Mouse (Mus musculus): Measurements from ENCODE around the gene Coro1c.

Gene Coro1c

DNA sequence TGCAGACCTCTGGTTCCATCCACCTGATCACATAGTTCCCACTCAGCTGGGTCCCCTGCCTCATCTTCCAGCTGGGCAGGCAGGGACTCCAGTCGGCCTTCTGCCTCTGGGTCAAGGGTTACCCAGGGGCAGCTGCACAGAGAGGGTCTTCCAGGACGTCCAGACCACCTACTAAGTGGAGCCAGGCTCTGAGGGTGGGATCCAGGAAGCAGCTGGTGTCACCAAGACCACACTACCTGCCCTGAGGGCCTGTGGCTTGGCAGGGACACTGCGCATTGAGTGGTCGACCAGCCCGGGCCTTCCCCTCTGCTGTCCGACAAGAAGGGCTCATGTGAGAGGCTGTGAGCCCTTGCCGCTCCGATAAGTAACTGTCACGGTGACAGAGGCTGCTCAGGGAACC lies 100.8 kb downstream of the Coro1c start:
- ATAC-seq (ENCODE audit: insufficient number of reproducible peaks, low FRiP score, low TSS enrichment), result no peak

GRCm38 (mm10) chr5:113806414-113806813 lies 102.1 kb downstream of the Coro1c start:
- ATAC-seq (ENCODE audit: insufficient number of reproducible peaks, low FRiP score, low TSS enrichment), result no peak

DNA sequence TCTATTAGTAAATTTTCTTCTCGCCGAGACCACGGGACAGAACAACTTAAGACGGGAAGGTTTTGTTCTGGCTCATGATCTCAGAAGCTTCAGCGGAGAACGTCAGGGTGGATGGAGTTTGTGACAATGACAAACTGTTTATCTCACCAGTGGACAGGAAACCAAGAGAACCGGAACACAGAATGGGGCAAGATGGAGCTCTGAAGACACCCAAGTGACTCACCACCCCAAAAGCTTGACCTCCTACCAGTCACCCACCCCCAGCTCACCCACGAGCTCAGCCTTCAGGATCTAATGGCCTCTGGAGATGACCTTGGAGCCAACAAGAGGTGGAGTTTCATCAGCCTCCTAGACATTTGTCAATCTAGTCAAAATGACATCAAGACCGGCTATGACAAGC lies 103.3 kb downstream of the Coro1c start:
- no peak for ATAC-seq (ENCODE audit: insufficient number of reproducible peaks, low FRiP score, low TSS enrichment)

- ATAC-seq (ENCODE audit: insufficient number of reproducible peaks, low FRiP score, low TSS enrichment), result no peak
Observed at GRCm38 (mm10) chr5:113804395-113804966, 104.1 kb downstream of the Coro1c start.

- no peak for ATAC-seq (ENCODE audit: insufficient number of reproducible peaks, low FRiP score, low TSS enrichment)
Observed at GRCm38 (mm10) chr5:113800280-113800679, 108.3 kb downstream of the Coro1c start, which contains the start of gene Tmem119. Tmem119 (minus strand) TSS chr5:113800516.

DNA sequence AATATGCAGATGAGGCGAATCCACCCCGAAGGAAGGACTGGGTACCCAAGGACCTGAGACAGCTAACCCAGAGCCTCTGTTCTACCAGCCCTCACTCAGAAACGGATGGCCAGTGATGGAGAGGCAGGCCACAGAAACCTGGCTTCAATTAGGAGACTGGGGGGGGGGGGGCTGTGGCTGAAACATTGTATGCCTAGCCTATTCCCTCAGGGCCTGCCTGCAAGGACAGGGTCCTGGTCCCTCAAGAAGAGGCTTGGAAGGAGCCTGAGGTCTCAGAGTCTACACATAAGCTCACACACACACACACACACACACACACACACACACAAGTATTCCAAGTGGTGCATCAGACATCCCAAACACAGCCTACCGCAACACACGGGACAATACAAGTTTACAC lies 108.9 kb downstream of the Coro1c start:
- no peak for ATAC-seq (ENCODE audit: insufficient number of reproducible peaks, low FRiP score, low TSS enrichment)

GRCm38 (mm10) chr5:113798525-113798924 lies 110.0 kb downstream of the Coro1c start:
- ATAC-seq (ENCODE audit: insufficient number of reproducible peaks, low FRiP score, low TSS enrichment), result no peak

GRCm38 (mm10) chr5:113797149-113797882 lies 111.2 kb downstream of the Coro1c start:
- no peak for ATAC-seq (ENCODE audit: insufficient number of reproducible peaks, low FRiP score, low TSS enrichment)

GRCm38 (mm10) chr5:113796401-113797148 lies 112.0 kb downstream of the Coro1c start:
- ATAC-seq (ENCODE audit: insufficient number of reproducible peaks, low FRiP score, low TSS enrichment), result no peak
